Mouse (Mus musculus): ENCODE measurements around the gene Piwil1. TPM values are rescaled to one million over a fixed set of nuclear protein-coding genes. Genes with fewer than 3 reads are reported as not detected.

Gene Piwil1
- 0.08 and 0.15 TPM in 2 replicates for polyA plus RNA-seq (2012; rRNA removed)

DNA sequence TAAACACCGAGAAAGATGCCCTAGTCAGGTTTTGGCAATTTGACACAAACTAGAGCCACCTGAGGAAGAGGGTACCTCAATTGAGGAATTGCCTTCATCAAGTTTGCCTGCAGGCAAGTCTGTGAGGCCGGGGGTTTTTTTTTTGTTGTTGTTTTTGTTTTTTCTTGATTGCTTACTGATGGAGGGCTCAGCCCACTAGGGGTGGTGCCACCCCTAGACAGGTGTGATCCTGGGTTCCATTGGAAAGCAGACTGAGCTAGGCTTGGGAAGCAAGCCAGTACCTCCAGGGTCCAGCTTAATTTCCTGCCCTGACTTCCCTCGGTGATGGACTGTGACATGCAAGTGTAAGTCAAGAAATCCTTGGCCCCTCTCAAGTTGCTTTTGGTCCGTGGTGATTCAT, at the start of gene Piwil1:
Gene Piwil1 (plus strand): TSS at position 301 of the 400 bp plus-strand sequence.
- H3K4me1 ChIP-seq (ENCODE audit: control insufficient read depth, insufficient read depth, low read length): no peaks in the 10 kb centered on the region
- H3K27me3 ChIP-seq (ENCODE audit: control insufficient read depth, insufficient read depth, low read length): no peaks in the 10 kb centered on the region; the same call in 1 of the 2 replicates
- WGBS: 58% methylated on average over 4 of the region's 4 CpGs
- no peak for DNase-seq
- H3K27ac ChIP-seq (ENCODE audit: insufficient read depth, low read length): no peak within 1 kb of the TSS
- TF ChIP-seq CTCF (IDR thresholded peaks at IDR 0.05; ENCODE audit: borderline replicate concordance, insufficient read depth, low read depth, low read length) (no peak), POLR2A (IDR thresholded peaks at IDR 0.05; ENCODE audit: borderline replicate concordance, insufficient read depth, low read length) (no peak)
- no peak within 1 kb of the TSS for H3K4me3 ChIP-seq (replicated peaks; ENCODE audit: insufficient read depth, low read depth, low read length)

DNA sequence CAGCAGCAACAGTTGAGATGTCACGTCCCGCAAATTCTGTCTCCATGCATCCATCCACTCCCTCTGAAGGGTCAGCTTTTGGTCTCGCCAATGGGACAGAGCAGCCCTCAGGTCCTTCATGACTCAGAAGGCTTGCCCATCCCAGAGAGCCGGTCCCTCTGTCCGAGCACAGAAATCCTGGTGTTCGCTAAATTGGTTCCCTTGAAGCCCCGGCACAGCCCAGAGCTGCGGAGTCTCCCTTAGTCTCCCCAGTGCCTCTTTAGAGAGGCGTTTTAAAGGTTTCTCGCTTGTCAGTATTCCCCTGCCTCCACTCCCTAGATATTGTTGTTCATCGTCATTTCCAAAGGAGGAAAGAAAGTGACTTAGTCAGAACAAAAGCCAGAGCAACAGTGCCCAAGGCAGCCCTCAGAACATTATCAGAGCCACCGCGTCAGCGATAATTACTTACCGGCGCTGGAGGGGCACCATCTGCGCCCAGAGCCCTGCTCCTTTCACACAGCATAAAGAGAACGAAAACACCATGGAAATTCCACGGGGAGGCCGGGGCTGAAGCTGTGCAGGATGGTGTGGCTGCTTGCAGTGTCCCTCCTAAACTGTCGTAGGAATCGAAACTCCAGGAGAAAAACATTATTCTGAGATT, 45.7 kb upstream of the Piwil1 start:
- no peaks in the 10 kb centered on the region for H3K27me3 ChIP-seq (ENCODE audit: control insufficient read depth, insufficient read depth, low read length)
- no peaks in the 10 kb centered on the region for H3K4me1 ChIP-seq (ENCODE audit: control insufficient read depth, insufficient read depth, low read length)
- H3K4me3 ChIP-seq (replicated peaks; ENCODE audit: insufficient read depth, low read depth, low read length): no peak overlapping the region
- TF ChIP-seq CTCF (IDR thresholded peaks at IDR 0.05; ENCODE audit: borderline replicate concordance, insufficient read depth, low read depth, low read length) (no peak), POLR2A (IDR thresholded peaks at IDR 0.05; ENCODE audit: borderline replicate concordance, insufficient read depth, low read length) (no peak)
- 25% methylated on average over 22 of the region's 22 CpGs for WGBS
- DNase-seq: no peak
- H3K27ac ChIP-seq (ENCODE audit: insufficient read depth, low read length): no peak overlapping the region

DNA sequence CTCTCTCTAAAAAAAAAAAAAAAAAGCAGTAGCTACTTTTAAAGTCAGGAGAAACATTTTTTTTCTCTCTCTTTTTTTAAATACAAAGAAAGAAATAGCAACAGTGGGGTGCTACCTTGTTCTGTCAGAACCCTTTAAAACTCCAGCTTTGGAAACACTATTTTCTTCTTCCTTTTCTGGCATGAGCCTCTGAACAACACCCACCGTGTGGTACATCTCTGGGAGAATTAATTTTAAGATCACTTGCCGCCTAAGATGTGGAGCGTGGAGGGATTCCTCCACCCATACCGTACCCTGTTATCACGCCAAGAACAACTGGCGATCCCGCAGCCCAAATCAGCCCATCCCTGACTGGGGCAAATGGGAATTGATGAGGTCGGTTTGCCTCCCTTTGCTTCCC, 42.2 kb upstream of the Piwil1 start:
- Histone ChIP-seq H3K4me1 (ENCODE audit: control insufficient read depth, insufficient read depth, low read length) (no peaks in the 10 kb centered on the region), H3K4me3 (replicated peaks; ENCODE audit: insufficient read depth, low read depth, low read length) (no peak overlapping the region), H3K27me3 (ENCODE audit: control insufficient read depth, insufficient read depth, low read length) (no peaks in the 10 kb centered on the region), H3K27ac (ENCODE audit: insufficient read depth, low read length) (no peak overlapping the region)
- no peak for TF ChIP-seq CTCF (IDR thresholded peaks at IDR 0.05; ENCODE audit: borderline replicate concordance, insufficient read depth, low read depth, low read length)
- TF ChIP-seq POLR2A (IDR thresholded peaks at IDR 0.05; ENCODE audit: borderline replicate concordance, insufficient read depth, low read length): no peak
- WGBS: 46% methylated on average over 8 of the region's 8 CpGs
- no peak for DNase-seq

DNA sequence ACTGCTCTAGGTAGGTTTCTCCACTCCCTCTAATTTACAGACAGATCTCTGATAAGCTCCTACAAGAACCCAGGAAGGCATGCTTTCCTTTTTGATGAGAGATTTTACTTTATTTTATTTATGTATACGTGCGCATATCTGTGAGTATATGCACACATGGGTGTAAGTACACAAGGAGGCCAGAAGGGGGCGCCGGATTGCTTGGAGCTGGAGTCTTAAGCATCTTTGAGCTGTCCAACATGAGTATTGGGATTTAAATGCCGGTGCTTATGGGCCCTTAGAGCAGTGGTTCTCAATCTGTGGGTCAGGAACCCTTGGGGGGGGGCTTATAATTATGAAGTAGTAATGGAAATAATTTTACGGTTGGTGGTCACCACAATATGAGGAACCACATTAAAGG, 39.4 kb upstream of the Piwil1 start:
- Histone ChIP-seq H3K4me1 (ENCODE audit: control insufficient read depth, insufficient read depth, low read length) (no peaks in the 10 kb centered on the region), H3K4me3 (replicated peaks; ENCODE audit: insufficient read depth, low read depth, low read length) (no peak overlapping the region), H3K27ac (ENCODE audit: insufficient read depth, low read length) (no peak overlapping the region), H3K27me3 (ENCODE audit: control insufficient read depth, insufficient read depth, low read length) (no peaks in the 10 kb centered on the region)
- no peak for DNase-seq
- TF ChIP-seq CTCF (IDR thresholded peaks at IDR 0.05; ENCODE audit: borderline replicate concordance, insufficient read depth, low read depth, low read length) (no peak), POLR2A (IDR thresholded peaks at IDR 0.05; ENCODE audit: borderline replicate concordance, insufficient read depth, low read length) (no peak)
- 97% methylated on average over 6 of the region's 6 CpGs for WGBS

DNA sequence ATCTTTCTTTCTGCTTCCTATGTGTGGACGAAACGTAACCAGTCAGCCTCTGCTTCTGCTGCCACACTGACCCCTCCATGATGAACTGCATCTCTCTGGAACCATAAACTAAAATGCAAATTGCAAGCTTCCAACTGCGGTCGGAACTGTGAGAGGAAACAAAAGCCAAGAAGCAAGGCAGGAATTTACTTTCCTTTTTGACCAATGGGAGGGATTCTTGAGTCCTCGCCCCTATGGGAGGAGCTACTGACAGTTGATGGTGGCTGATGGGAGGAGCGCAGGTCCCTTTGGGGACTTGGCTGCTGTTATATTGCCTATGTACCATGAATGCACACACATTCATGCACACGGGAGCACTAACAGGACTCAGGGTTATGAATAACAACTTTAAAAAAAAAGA, 38.3 kb upstream of the Piwil1 start:
- DNase-seq: no peak
- WGBS: 58% methylated on average over 7 of the region's 7 CpGs
- no peaks in the 10 kb centered on the region for H3K4me1 ChIP-seq (ENCODE audit: control insufficient read depth, insufficient read depth, low read length)
- no peaks in the 10 kb centered on the region for H3K27me3 ChIP-seq (ENCODE audit: control insufficient read depth, insufficient read depth, low read length)
- H3K4me3 ChIP-seq (replicated peaks; ENCODE audit: insufficient read depth, low read depth, low read length): no peak overlapping the region
- H3K27ac ChIP-seq (ENCODE audit: insufficient read depth, low read length): no peak overlapping the region
- TF ChIP-seq POLR2A (IDR thresholded peaks at IDR 0.05; ENCODE audit: borderline replicate concordance, insufficient read depth, low read length) (no peak), CTCF (IDR thresholded peaks at IDR 0.05; ENCODE audit: borderline replicate concordance, insufficient read depth, low read depth, low read length) (no peak)

GRCm38 (mm10) chr5:128665045-128665444, 37.3 kb upstream of the Piwil1 start:
- DNase-seq: no peak
- TF ChIP-seq CTCF (IDR thresholded peaks at IDR 0.05; ENCODE audit: borderline replicate concordance, insufficient read depth, low read depth, low read length) (0 out of 2 replicates have a peak, but pooled peaks have one; percentile 2), POLR2A (IDR thresholded peaks at IDR 0.05; ENCODE audit: borderline replicate concordance, insufficient read depth, low read length) (no peak)
- Histone ChIP-seq H3K4me3 (replicated peaks; ENCODE audit: insufficient read depth, low read depth, low read length) (no peak overlapping the region), H3K27ac (ENCODE audit: insufficient read depth, low read length) (no peak overlapping the region), H3K4me1 (ENCODE audit: control insufficient read depth, insufficient read depth, low read length) (no peaks in the 10 kb centered on the region), H3K27me3 (ENCODE audit: control insufficient read depth, insufficient read depth, low read length) (no peaks in the 10 kb centered on the region)
- WGBS: 92% methylated on average over 1 of the region's 1 CpGs

GRCm38 (mm10) chr5:128667303-128667702, 35.0 kb upstream of the Piwil1 start:
- H3K27ac ChIP-seq (ENCODE audit: insufficient read depth, low read length): no peak overlapping the region
- 51% methylated on average over 7 of the region's 7 CpGs for WGBS
- no peaks in the 10 kb centered on the region for H3K27me3 ChIP-seq (ENCODE audit: control insufficient read depth, insufficient read depth, low read length)
- TF ChIP-seq POLR2A (IDR thresholded peaks at IDR 0.05; ENCODE audit: borderline replicate concordance, insufficient read depth, low read length) (no peak), CTCF (IDR thresholded peaks at IDR 0.05; ENCODE audit: borderline replicate concordance, insufficient read depth, low read depth, low read length) (no peak)
- no peak overlapping the region for H3K4me3 ChIP-seq (replicated peaks; ENCODE audit: insufficient read depth, low read depth, low read length)
- no peaks in the 10 kb centered on the region for H3K4me1 ChIP-seq (ENCODE audit: control insufficient read depth, insufficient read depth, low read length)
- no peak for DNase-seq

DNA sequence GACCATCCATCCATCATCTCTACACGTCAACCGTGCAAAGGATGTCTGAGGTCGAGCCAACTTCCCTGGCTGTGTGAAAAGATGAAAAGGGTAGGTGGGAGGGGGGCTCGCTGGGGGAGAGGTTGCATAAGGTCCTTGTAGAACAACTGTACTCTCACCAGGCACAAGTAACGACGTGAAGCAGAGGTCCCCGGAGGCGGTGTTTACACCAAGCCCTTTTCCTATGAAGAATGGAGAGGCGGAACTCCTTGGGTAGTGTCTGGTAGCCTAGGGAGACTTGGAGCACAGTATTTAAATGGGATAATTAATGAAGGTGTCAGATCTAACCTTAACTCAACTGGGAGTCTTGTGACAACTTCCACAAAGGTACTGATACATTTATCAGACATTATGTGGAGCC, 28.2 kb upstream of the Piwil1 start:
- Histone ChIP-seq H3K4me1 (ENCODE audit: control insufficient read depth, insufficient read depth, low read length) (no peaks in the 10 kb centered on the region), H3K27ac (ENCODE audit: insufficient read depth, low read length) (no peak overlapping the region), H3K4me3 (replicated peaks; ENCODE audit: insufficient read depth, low read depth, low read length) (no peak overlapping the region), H3K27me3 (ENCODE audit: control insufficient read depth, insufficient read depth, low read length) (no peaks in the 10 kb centered on the region)
- no peak for TF ChIP-seq CTCF (IDR thresholded peaks at IDR 0.05; ENCODE audit: borderline replicate concordance, insufficient read depth, low read depth, low read length)
- TF ChIP-seq POLR2A (IDR thresholded peaks at IDR 0.05; ENCODE audit: borderline replicate concordance, insufficient read depth, low read length): no peak
- no peak for DNase-seq
- WGBS: 57% methylated on average over 9 of the region's 9 CpGs

Data from cerebellum, adult 2 months (tissue).